In genomic region chr9:103573994-103574750, GRCm38 (mm10) we compare ENCODE assay signal across 9 mouse cellular contexts.
A peak's percentile ranks its signal among the peaks of the same experiment; 100 is the strongest.
DNase-seq lines count a peak whose midpoint lies in the region; ATAC-seq lines count a peak whose summit lies in the region.
"Had no signal": no experiment of that assay in that cellular context is flagged by ENCODE, and none has a peak within 500 bp of the region (broad histone marks: within the 10 kb centered on the region; RNA-seq: fewer than 3 reads in every experiment).

No protein-coding gene starts in this region.

- no peak for ATAC-seq in monocyte, adult 5-6 weeks (replicated peaks; ENCODE audit: insufficient number of reproducible peaks, low FRiP score, low TSS enrichment, poor library complexity, severe bottlenecking)

- intact Hi-C loops in left cerebral cortex, postnatal 25 days (cut with DNase I) = no loop called here

- peak; percentile 3 for DNase-seq in ovary, adult 18-20 months (ENCODE audit: low spot score)
- DNase-seq in ovary, postnatal 14 days (ENCODE audit: low spot score) = no peak
- DNase-seq in embryo, embryonic 9.5 days (ENCODE audit: extremely low spot score) = peak; percentile 64
- peak; percentile 33 for DNase-seq in kidney, postnatal 10 days
- DNase-seq in right cerebral cortex, adult 2 months (ENCODE audit: low spot score in 2 of 2) = no peak
- no peak for DNase-seq in spleen, postnatal 36 days (ENCODE audit: low spot score in 2 of 2)
- DNase-seq in left cerebral cortex, postnatal 25 days (ENCODE audit: low spot score in 2 of 2) = no peak
- DNase-seq: thymus, postnatal 4 days had no signal

Comparison
In these comparisons a context has a peak if more than half of its experiments do, and no peak if none do; other contexts are left out.
1. DNase-seq: peak in ovary, adult 18-20 months (single experiment), embryo, embryonic 9.5 days (single experiment) and kidney, postnatal 10 days (single experiment); none in ovary, postnatal 14 days (single experiment), right cerebral cortex, adult 2 months (0 of 2), spleen, postnatal 36 days (0 of 2) and left cerebral cortex, postnatal 25 days (0 of 2).